Mouse (Mus musculus): ENCODE results near the gene Dot1l.
A peak's percentile ranks its signal among the peaks of the same experiment; 100 is the strongest.

Dot1l gene

DNA sequence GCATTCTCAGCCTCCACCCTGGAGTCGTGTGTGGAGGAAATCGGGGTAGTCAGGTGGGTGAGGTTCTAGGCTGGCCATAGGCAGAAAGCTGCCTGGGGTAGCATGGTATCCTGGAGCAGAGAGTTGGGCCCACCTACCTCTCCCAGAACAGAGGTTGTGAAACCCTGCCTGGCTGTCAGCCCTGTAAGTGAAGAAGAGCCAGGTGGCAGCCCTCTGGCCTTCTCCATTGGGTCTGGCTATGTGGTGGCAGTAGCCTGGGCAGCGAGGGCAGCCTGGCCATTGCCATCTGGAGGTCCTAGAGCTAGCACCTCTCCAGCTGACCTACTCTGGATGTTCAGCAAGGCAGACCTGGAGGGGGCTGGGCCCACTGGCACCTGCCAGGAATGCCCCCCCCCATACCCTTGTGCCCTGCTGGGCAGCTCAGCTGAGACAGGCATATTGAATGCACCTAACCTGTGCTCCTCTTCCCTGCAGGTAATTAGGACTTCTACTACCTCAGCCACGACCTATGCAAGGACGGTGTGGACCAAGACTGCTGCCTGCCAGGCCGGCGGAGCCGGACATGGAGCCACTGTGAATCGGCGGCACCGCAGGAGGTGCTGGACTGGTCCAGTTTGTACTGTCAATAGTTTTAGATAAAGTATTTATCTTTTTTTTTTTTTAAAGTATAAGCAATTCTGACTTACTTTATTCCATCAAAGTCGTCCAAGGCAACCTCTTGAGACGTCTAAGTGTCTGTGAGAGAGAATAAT is 38.2 kb downstream of the Dot1l start:
- DNase-seq = peak; percentile 80

DNA sequence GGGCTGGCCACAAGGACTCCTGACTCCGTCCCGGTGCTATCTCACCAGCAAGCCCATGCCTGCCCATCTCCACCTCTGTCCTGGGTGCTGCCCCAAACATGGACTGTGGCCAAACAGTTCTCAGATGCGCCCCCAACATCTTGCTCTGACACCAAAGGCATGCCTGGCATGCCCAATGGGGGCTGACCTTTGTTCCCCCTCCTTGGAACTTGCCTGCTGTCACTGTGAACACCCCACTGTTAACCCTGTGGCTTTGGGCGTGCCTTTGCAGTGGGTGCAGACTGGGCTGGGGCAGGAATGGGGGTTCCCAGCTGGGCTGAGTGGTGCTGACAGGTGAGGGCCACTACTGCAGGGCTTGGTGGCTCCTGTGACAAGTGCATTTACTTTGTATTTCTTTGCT is 38.8 kb downstream of the Dot1l start:
- DNase-seq = peak; percentile 68

DNA sequence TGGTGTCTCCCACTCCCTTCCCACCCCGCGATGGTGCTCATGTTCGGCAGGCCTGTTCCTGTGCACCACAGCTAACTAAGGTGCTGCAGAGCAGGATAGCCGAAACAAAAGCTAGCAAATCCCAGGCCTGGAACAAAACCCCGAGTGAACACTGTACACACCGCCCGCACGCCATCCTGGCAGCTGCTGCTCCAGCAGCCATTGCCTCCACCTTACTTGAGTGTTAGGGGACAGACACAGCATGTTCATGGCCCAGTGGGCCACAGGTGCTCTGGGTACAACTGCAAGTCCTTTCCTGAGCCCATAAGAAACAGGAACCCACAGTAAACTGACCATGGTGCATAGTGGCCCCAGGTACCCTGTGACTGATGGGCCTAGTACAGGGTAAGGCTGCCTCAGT is 39.7 kb downstream of the Dot1l start:
- DNase-seq = peak; percentile 41

DNA sequence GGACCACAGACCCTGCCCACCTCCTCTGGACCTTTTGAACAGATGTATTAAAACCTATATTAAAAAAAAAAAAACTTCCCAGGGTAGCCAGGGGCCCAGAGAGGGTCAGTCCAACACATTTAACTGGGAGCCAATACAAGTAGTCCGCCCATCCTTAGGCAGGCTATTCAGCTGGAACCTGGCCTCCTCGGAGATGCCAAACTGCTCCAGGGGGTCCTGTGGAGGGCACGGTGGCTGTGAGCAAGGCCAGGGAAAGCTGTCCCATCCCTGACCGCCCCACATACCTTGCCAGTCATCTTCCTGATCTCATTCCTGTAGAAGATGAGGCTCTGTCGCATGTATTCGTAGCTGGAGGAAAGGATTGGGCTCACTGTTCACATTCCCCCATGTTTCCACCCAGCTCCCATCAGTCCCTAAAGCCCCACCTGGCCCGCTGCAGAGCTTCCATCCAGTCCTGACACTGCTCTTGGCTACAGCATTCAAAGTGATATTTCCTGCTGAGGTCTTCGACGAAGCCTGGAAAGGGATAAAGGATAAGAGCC is 41.4 kb downstream of the Dot1l start:
- DNase-seq = peak; percentile 63

DNA sequence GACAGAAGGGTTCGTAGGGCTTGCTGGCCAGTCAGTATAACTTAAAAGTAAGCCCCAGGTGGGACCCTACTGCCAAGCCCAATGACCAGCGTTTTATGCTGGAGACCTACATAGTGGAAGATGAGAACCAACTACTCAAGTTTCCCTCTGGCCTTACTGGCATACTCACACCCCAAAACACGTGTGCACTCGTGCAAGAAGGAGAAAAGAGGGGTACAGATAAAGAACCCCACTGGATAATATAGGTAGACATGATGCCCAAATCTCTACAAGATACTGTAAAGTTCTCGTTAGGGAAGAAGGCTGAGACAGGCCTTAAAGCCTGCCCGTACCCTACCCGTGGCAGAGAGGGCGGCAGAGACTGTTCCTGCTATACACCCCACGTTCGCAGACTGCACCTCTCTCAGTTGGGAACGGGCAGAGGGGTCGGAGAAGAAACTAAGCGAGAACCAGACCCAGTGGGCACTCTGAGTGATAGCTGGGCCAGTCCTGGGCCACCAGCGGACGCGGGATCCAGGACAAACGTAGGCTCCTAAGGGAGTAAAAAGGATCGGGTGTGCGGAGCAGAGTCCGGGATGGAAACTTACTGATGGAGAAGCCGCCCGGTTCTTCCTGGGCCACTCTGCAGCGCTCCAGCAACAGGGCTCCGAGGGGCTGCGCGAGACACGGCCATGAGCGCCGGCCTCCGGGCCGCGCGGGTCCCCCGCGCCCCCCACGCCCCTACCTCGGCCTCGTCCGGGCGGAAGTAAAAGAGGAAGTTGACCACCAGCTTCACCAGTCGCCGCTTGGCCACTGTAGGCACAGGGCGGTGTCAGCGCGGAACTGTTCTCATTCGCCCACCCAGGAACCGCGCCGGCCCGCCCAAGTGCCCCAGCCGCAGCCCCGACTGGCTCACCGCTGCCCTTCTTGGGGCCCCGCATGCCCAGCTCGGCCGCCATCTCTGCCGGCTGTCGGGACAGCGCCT is 42.5 kb downstream of the Dot1l start:
- DNase-seq = no peak

DNA sequence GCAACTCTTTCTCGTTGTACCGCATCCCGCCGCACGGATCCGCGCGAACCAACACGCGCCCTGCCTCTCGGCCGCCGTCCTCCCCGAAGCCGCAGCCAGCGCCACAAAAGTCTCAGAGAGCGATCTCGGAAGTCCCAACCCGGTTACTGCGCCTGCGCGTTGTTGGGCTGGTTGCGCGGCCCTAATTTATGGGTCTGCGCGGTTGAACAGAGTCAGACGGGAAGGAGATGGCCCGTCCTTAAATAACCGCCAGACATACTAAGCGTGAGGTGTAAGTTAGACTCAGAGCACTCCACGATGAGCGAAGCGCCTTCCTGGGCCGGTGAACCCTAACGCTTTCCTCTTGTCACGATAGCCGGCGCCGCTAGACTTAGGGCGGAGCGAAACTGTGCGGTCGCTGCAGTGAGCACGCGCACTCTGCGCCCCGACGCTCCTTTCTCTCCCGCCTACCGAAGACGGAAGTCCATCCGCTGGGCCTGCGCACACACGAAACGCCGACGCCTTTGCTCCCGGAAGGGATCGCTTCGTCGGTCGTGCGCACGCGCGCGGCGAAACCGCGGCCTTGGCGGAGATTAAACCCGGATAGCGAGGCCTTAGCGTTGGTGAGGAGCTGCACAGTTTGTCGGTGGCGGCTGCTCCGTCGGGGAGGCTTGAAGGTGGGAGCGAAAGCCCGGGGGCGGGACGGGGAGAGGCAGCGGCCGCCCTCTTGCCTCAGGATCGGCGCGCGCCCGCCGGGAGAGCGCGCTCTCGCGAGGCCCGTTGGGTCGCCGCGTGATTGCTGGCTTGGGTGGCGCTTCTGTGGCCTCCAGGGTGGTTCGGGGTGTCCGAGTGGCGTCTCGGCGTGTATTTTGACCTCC is 43.4 kb downstream of the Dot1l start, which contains the start of the genes Sf3a2 and Plekhj1:
TSS of gene Sf3a2 (plus strand) at position 49 of the 857 bp plus-strand sequence.
TSS of gene Plekhj1 (minus strand) at position 477 of the 857 bp plus-strand sequence.
- peak; percentile 97 for DNase-seq

DNA sequence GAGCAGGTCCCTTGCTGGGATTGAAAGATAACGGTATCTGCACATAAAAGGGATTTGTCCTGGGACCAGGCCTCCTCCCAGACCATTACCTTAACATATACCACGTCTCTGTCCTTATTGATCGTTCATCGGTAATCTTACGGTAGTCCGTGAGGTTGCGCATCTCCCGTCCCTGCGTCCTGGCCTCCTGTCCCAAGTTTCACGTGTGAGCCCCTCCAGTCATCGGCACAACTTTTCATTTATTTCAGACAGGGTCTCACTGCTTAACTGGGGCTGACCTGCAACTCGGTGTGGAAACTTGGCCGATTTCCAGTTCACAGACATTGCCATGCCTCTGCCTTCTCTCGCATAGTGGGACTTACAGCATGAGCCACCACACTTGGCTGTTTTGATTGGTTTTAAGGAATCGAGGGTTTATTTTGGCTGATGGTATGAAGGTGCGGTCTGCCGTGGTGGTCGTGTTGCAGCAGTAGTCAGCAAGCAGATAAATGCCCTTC is 44.1 kb downstream of the Dot1l start:
- DNase-seq = no peak

DNA sequence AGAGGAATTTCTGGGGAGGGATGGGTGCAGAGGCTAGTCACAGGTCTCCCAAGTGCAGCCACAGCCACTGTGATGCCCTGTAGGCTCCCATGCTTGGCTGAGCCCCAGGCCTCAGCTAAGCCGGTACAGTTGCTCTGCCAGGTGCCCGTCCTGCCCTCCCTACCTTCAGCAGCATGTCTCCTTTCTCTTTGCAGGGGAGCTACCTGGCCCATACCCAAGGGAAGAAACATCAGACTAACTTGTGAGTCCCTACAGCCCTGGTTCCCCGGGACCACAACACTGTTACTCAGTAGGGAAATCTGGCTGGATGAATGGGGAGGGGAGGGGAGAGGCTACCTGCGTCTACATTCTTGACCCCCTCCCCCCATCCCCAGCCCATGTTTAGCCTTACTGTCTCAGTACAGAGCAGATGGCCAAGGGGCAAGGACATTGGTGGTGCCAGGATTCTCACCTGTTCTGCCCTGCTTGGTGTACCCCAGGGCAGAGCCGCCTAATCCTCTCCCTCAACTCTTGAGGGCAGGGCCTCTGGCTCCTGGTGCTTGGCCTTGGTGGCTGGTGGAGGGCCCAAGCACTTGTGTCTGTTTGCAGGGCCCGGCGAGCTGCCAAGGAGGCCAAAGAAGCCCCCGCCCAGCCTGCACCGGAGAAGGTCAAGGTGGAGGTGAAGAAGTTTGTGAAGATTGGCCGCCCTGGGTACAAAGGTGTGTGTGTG is 47.4 kb downstream of the Dot1l start:
- DNase-seq = peak; percentile 55

DNA sequence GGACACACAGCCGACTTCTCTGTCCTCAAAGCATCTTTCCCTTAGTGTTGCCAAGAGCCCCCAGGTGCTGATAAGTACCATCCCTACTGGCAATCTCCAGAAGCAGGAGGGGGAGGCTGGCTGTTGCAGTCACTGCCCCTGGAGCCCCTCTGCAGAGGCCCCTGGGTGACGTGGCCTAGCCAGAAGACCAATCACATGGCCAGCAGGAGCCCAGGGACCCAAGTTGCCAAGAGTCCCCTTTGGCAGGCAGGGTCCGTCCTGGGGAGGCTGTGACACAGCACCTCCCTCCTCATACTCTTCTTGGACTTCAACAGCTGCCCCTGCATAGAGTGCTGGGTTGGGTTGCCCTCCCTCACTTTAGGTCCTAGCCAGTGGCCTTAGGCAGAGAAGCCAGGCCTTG is 48.0 kb downstream of the Dot1l start:
- peak; percentile 42 for DNase-seq

DNA sequence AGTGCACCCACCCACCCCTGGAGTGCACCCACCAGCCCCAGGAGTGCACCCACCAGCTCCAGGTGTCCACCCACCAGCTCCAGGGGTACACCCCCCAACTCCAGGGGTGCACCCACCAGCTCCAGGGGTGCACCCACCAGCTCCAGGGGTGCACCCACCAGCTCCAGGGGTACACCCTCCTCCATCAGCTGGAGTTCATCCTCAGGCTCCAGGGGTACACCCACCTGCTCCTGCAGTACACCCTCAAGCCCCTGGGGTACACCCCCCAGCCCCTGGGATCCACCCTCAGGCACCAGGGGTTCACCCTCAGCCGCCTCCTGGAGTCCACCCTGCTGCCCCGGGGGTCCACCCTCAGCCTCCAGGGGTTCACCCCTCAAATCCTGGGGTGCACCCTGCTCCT is 49.3 kb downstream of the Dot1l start:
- DNase-seq = peak; percentile 57

DNA sequence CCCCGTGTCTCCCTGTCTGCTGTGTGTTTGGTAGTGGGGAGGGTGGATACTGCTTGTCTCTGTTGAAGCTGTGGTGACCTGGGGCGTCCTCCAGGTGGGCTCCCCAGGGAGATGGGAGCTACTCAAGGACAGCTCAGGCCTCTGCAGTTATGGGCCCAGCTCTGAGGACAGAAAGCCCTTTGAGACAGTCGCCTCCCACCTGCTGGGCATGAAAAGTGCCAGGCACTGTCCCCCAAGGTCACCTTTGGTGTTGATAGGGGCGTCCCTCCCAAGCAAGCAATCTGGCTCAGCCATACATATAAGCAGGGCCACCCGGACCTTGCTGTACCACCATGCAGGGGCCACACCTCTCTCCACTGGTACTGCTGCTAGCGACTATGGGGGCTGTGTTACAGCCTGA is 49.9 kb downstream of the Dot1l start, which contains the start of gene Amh:
TSS of gene Amh (plus strand) at position 328 of the 400 bp plus-strand sequence.
- peak; percentile 60 for DNase-seq

DNA sequence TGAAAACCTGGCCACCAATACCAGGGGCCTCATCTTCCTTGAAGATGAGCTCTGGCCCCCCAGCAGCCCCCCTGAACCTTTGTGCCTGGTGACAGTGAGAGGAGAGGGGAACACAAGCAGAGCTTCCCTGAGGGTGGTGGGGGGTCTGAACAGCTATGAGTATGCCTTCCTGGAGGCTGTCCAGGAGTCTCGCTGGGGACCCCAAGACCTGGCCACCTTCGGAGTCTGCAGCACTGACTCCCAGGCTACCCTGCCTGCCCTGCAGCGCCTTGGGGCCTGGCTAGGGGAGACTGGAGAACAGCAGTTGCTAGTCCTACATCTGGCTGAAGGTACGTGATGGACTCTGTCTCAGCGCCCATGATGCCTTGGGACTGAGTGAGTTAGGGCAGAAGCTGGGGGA is 50.3 kb downstream of the Dot1l start:
- DNase-seq = peak; percentile 64

DNA sequence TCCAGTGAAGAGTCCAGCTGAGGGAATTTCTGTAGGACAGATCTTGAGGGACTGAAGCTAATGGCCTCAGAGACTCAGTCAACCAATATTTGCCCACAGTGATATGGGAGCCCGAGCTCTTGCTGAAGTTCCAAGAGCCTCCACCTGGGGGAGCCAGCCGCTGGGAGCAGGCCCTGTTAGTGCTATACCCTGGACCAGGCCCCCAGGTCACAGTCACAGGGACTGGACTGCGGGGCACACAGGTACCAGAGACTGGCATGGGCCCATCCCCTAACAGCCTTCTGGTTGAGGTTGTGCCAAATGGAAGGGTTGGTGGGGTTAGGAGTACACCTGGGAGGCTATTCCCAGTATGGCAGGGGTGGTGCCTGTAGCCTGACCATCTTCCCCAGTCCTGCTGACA is 50.9 kb downstream of the Dot1l start:
- peak; percentile 83 for DNase-seq

DNA sequence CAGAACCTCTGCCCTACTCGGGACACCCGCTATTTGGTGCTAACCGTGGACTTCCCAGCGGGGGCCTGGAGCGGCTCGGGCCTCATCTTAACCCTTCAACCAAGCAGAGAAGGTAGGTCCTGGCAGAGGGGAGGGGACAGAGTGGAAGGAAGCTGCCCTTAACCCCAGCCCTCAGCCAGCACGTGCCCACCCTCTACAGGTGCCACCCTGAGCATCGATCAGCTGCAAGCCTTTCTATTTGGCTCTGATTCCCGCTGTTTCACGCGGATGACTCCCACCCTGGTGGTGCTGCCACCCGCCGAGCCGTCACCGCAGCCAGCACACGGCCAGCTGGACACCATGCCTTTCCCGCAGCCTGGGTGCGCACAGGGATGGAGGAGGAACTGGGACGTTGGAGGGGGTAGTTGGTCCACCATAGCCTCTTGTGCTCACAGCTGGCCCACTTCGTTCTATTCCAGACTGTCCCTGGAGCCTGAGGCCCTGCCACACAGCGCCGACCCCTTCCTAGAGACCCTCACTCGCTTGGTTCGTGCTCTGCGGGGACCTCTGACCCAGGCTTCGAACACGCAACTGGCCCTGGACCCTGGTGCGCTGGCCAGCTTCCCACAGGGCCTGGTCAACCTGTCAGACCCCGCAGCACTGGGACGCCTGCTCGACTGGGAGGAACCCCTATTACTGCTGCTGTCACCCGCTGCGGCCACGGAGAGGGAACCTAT is 51.5 kb downstream of the Dot1l start:
- DNase-seq = peak; percentile 74

DNA sequence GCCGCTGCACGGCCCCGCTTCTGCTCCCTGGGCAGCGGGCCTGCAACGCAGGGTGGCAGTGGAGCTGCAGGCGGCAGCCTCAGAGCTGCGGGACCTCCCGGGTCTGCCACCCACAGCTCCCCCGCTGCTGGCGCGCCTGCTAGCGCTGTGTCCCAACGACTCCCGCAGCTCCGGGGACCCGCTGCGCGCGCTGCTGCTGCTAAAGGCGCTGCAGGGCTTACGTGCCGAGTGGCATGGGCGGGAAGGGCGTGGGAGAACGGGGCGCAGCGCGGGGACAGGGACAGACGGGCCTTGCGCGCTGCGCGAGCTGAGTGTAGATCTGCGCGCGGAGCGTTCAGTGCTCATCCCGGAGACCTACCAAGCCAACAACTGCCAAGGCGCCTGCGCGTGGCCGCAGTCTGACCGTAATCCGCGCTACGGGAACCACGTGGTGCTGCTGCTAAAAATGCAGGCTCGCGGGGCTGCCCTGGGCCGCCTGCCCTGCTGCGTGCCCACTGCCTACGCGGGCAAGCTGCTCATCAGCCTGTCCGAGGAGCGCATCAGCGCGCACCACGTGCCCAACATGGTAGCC is 52.1 kb downstream of the Dot1l start:
- peak; percentile 93 for DNase-seq

DNA sequence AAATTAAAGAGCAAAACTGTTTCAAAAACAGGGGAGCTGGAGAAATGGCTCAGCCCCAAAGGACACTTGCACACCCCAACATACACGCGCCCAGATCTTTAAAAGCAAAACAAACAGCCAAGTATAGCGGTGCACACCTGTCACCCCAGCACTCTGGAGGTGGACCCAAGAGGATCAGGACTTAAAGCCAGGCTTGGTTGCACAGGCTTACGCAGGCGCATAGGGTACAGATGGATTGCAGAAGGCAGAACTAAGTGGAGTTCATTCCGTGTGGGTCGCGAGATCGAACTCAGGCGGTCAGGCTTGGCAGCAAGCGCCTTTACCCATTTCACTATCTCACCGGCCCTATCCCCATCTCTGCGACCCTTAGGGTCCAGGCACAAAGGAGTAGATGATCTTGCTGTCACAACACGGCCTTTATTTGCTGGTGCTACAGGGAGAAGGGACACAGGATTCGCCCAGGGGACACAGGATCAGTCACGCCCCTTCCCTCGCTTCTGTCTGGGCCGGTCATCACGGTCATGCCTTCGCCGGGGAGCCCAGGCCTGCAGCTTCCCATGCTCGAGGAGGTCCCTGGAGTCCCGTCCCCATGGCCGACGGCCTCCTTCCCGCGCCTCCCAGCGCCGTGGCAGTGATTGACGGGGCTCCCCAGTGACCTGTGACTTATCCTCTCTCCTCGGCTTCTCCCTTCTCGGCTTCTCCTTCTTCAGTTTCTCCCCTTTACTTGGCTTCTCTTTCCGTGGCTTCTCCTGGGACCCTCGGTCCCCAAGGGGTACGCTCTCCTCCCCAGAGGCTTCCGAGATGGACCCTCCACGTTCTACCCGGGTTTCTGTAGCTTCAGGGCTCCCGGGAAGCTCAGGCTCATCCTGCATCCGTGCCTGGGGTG is 53.3 kb downstream of the Dot1l start:
- DNase-seq = peak; percentile 45

DNA sequence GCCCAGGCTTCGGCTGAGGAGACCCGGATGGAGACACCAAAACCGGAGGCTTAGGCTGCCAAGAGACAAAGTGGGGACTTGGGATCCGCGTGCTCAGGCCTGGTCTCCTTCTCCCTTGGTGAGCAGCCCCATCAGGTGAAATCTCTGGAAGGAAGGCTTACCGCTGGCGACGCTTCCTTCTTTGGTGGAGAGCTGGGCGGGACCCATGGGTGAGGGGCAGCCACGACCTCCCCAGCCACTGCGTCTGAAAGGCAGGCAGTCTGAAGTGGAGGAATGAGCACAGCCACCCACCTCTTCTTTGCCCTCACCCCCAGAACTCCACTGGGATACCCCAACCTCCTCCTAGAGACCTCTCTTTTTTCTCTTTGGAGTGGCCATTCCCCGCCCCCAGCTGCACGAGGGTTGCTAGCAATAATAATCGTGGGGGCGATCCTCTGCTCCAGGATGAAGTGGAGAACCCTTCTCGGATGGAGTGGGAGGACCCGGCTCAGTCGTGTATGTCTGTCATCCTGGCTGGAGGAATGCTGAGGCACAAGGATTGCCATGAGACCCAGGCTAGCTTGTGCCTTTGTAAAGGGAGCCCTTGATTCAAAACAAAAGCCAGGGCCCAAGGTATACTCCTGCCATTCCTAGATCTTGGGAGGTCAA is 54.1 kb downstream of the Dot1l start:
- no peak for DNase-seq

DNA sequence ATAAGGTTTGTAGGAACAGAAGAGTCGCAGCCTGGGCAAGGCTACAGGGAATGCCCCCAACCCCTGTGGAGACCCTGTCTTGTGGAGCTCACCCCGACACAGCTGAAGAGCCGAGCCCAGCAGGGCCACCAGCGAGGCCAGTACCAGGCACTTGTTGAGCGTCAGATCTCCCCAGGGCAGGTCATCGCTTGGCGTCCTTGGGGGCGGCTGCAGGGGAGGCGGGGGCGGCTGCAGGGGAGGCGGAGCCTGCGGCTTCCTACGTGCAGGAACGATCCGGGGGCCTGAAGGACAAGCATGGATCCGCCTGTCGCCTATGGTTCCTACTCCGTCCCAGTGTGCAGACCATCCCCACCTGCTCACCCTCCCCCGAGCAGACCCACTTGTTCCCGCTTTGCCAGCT is 55.1 kb downstream of the Dot1l start:
- DNase-seq = no peak

Data from cerebellum, adult 11-12 months (tissue).